In genomic region chr13:17859365-17860033, GRCm38 (mm10) we compare ENCODE assay signal across 13 mouse cellular contexts. TPM values are rescaled to one million over a fixed set of nuclear protein-coding genes. Genes with fewer than 3 reads are reported as not detected.
DNase-seq lines count a peak whose midpoint lies in the region; ATAC-seq and TF ChIP-seq lines count a peak whose summit lies in the region.
"Had no signal": no experiment of that assay in that cellular context is flagged by ENCODE, and none has a peak within 500 bp of the region (broad histone marks: within the 10 kb centered on the region; RNA-seq: fewer than 3 reads in every experiment).

No protein-coding gene starts in this region.

- TF ChIP-seq CTCF in kidney, postnatal 0 days (IDR thresholded peaks at IDR 0.05; ENCODE audit: low read depth) = no peak

- no peak overlapping the region for H3K4me3 ChIP-seq in kidney, postnatal 0 days (replicated peaks; ENCODE audit: low read depth, low read length)
- H3K4me3 ChIP-seq: embryonic facial prominence, embryonic 15.5 days; heart, adult 2 months; hindbrain, embryonic 15.5 days; limb, embryonic 12.5 days had no signal

- no peak overlapping the region for H3K27ac ChIP-seq in kidney, postnatal 0 days
- H3K27ac ChIP-seq: embryonic facial prominence, embryonic 15.5 days; heart, adult 2 months; hindbrain, embryonic 15.5 days; limb, embryonic 12.5 days had no signal

- peak; percentile 25 for DNase-seq in adrenal gland, adult 2 months
- no peak for DNase-seq in adrenal gland, postnatal 10 days
- DNase-seq in kidney, postnatal 0 days (ENCODE audit: low spot score) = peak; percentile 55
- no peak for DNase-seq in kidney, adult 11 months
- peak; percentile 43 to 61 for DNase-seq in layer of hippocampus, postnatal 14 days (ENCODE audit: low spot score in 2 of 2)
- peak; percentile 18 for DNase-seq in skeletal muscle tissue, adult 2 months (ENCODE audit: low read depth, low spot score)
- no peak for DNase-seq in lung, postnatal 4 days
- no peak for DNase-seq in spleen, postnatal 36 days (ENCODE audit: low spot score in 2 of 2)
- DNase-seq: heart, adult 2 months; spleen, adult 18-20 months had no signal

- no peak overlapping the region for H3K9ac ChIP-seq in kidney, postnatal 0 days (ENCODE audit: low read depth, low read length)
- H3K9ac ChIP-seq: embryonic facial prominence, embryonic 15.5 days; hindbrain, embryonic 15.5 days; limb, embryonic 12.5 days had no signal

- WGBS in kidney, postnatal 0 days = 50% methylated on average over 13 of the region's 13 CpGs

- no peaks in the 10 kb centered on the region for H3K4me1 ChIP-seq in kidney, postnatal 0 days (replicated peaks; ENCODE audit: insufficient read depth, low read length)

- peak; percentile 84 for ATAC-seq in kidney, postnatal 0 days (replicated peaks; ENCODE audit: low FRiP score, low read depth)

- H3K36me3 ChIP-seq in kidney, postnatal 0 days (ENCODE audit: insufficient read depth, low read length) = no peaks in the 10 kb centered on the region
- H3K36me3 ChIP-seq: embryonic facial prominence, embryonic 15.5 days; hindbrain, embryonic 15.5 days; limb, embryonic 12.5 days had no signal

- no peaks in the 10 kb centered on the region for H3K9me3 ChIP-seq in kidney, postnatal 0 days (replicated peaks; ENCODE audit: low read length)
- H3K9me3 ChIP-seq: hindbrain, embryonic 15.5 days; limb, embryonic 12.5 days had no signal

- no peak overlapping the region for H3K4me2 ChIP-seq in kidney, postnatal 0 days (ENCODE audit: low read length)
- H3K4me2 ChIP-seq: embryonic facial prominence, embryonic 15.5 days; hindbrain, embryonic 15.5 days; limb, embryonic 12.5 days had no signal

- H3K27me3 ChIP-seq in kidney, postnatal 0 days (ENCODE audit: insufficient read depth, low read length) = no peaks in the 10 kb centered on the region
- H3K27me3 ChIP-seq: embryonic facial prominence, embryonic 15.5 days; hindbrain, embryonic 15.5 days had no signal

RNA-seq across cellular contexts. Expression of gene Cdk13, which starts 54.6 kb away (rescaled TPM):
- total RNA-seq in adrenal gland, adult 2 months (2021) = 10 to 100 TPM; 48.8 to 78.8 TPM
- 105 and 130 TPM in 2 replicates for polyA plus RNA-seq in adrenal gland, adult 2 months (2012; rRNA removed)
- total RNA-seq in adrenal gland, postnatal 10 days (2021) = 10 to 100 TPM; 49.0 to 50.1 TPM
- 14.0 and 16.2 TPM in 2 replicates for polyA plus RNA-seq in kidney, postnatal 0 days (2015; fragmentation: Nextera tagmentation; extraction: Ambion mirVana)
- total RNA-seq in layer of hippocampus, postnatal 14 days (2021) = 10 to 100 TPM; 52.9 to 58.0 TPM

Comparison
In these comparisons a context has a peak if more than half of its experiments do, and no peak if none do; other contexts are left out.
1. DNase-seq: peak in adrenal gland, adult 2 months (single experiment), kidney, postnatal 0 days (single experiment), layer of hippocampus, postnatal 14 days (2 of 2) and skeletal muscle tissue, adult 2 months (single experiment); none in adrenal gland, postnatal 10 days (single experiment), kidney, adult 11 months (single experiment), lung, postnatal 4 days (0 of 2) and spleen, postnatal 36 days (0 of 2).